Comparison of ENCODE assay signal across 28 mouse cellular contexts in the genomic region with DNA sequence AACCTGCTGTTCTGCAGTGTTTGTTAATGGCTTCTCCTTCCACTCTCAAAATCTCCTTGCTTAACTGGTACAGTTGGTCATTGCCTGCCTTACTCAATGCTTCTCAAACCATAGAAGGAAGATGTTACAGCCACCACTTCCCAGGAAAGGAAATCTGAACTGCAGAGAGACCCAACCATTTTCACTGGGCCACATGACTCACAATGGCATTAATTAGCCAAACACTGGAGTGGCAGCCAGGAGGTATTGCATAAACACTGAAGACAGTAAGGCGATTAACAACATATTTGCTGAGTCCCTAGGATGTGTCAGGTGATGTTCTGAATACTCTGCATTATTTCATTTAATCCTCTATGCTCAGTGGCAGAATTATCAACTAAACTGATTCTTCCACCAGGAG. TPM values are rescaled to one million over a fixed set of nuclear protein-coding genes. Genes with fewer than 3 reads are reported as not detected.
DNase-seq lines count a peak whose midpoint lies in the region; ATAC-seq lines count a peak whose summit lies in the region.
"Had no signal": no experiment of that assay in that cellular context is flagged by ENCODE, and none has a peak within 500 bp of the region (broad histone marks: within the 10 kb centered on the region; RNA-seq: fewer than 3 reads in every experiment).

No protein-coding gene starts in this region.

- ATAC-seq in neural tube, embryonic 14.5 days (ENCODE audit: low read depth) = no peak
- ATAC-seq in midbrain, embryonic 13.5 days = 0 out of 2 replicates have a peak, but pooled peaks have one; percentile 17
- ATAC-seq: intestine, postnatal 0 days; liver, postnatal 0 days; lung, postnatal 0 days had no signal

- H3K4me2 ChIP-seq in neural tube, embryonic 14.5 days (ENCODE audit: low read depth, low read length) = no peak overlapping the region
- no peak overlapping the region for H3K4me2 ChIP-seq in midbrain, embryonic 13.5 days (replicated peaks)
- H3K4me2 ChIP-seq: heart, embryonic 11.5 days; liver, embryonic 11.5 days had no signal

- no peak overlapping the region for H3K4me3 ChIP-seq in neural tube, embryonic 14.5 days (ENCODE audit: low read depth, low read length)
- no peak overlapping the region for H3K4me3 ChIP-seq in midbrain, embryonic 13.5 days (replicated peaks)

- no peaks in the 10 kb centered on the region for H3K27me3 ChIP-seq in neural tube, embryonic 14.5 days (ENCODE audit: control insufficient read depth, insufficient read depth, low read length)
- H3K27me3 ChIP-seq in midbrain, embryonic 13.5 days = no peaks in the 10 kb centered on the region

- H3K27ac ChIP-seq in neural tube, embryonic 14.5 days (ENCODE audit: low read depth, low read length) = 0 out of 2 replicates have a peak overlapping the region, but pooled peaks have one; percentile 24
- H3K27ac ChIP-seq in midbrain, embryonic 13.5 days = peak overlapping the region; percentile 57; the same call in 1 of the 2 replicates
- H3K27ac ChIP-seq: macrophage had no signal

- no peak overlapping the region for H3K9ac ChIP-seq in neural tube, embryonic 14.5 days (replicated peaks; ENCODE audit: low read depth, low read length)
- H3K9ac ChIP-seq in midbrain, embryonic 13.5 days (replicated peaks) = no peak overlapping the region
- H3K9ac ChIP-seq: liver, postnatal 0 days had no signal

- DNase-seq in neural tube, embryonic 10.5 days (ENCODE audit: extremely low spot score, low spot score) = no peak
- peak; percentile 8 for DNase-seq in fat pad, adult 2 months (ENCODE audit: extremely low read depth, low read depth, low spot score)
- DNase-seq in c-Kit-positive CD71-positive TER-119-positive erythroid progenitor cells, embryonic 14.5 days (ENCODE audit: low spot score) = no peak
- no peak for DNase-seq in adrenal gland, postnatal 4 days (ENCODE audit: low spot score in 2 of 2)
- no peak for DNase-seq in testis, postnatal 10 days (ENCODE audit: low spot score)
- DNase-seq: adrenal gland, postnatal 25 days; cerebellum, adult 11-12 months; cerebellum, postnatal 10 days; heart, adult 11 months; kidney, postnatal 36 days; layer of hippocampus, postnatal 36 days; liver, postnatal 0 days; right cerebral cortex, postnatal 14 days; spleen, adult 18-20 months; thymus, postnatal 36 days had no signal

- 0 out of 2 replicates have a peak, but pooled peaks cover 3% of the 10 kb centered on the region for H3K4me1 ChIP-seq in neural tube, embryonic 14.5 days (ENCODE audit: control insufficient read depth, insufficient read depth, low read length)
- peaks cover 14% of the 10 kb centered on the region for H3K4me1 ChIP-seq in midbrain, embryonic 13.5 days (replicated peaks)

- H3K9me3 ChIP-seq in neural tube, embryonic 14.5 days (ENCODE audit: control insufficient read depth, low read length) = no peaks in the 10 kb centered on the region
- H3K9me3 ChIP-seq in midbrain, embryonic 13.5 days = no peaks in the 10 kb centered on the region

- H3K36me3 ChIP-seq in neural tube, embryonic 14.5 days (ENCODE audit: control insufficient read depth, insufficient read depth, low read length) = no peaks in the 10 kb centered on the region
- H3K36me3 ChIP-seq in midbrain, embryonic 13.5 days = no peaks in the 10 kb centered on the region

- WGBS in neural tube, embryonic 14.5 days = 77% methylated on average over 1 of the region's 1 CpGs
- WGBS in midbrain, embryonic 13.5 days = 77% methylated on average over 1 of the region's 1 CpGs

RNA-seq across cellular contexts. Expression of a gene that starts 13.9 kb away (rescaled TPM):
- 0.11 TPM in 1 of 2 replicates, not detected in the other for polyA plus RNA-seq in neural tube, embryonic 14.5 days (2014; fragmentation: Nextera tagmentation; extraction: Ambion mirVana)
- polyA plus RNA-seq in midbrain, embryonic 13.5 days (2015; fragmentation: Nextera tagmentation; extraction: Ambion mirVana) = 0.05 and 0.15 TPM in 2 replicates
- not detected for total RNA-seq in adrenal gland, postnatal 4 days (2021)
- total RNA-seq: adrenal gland, postnatal 25 days; gastrocnemius, adult 18-20 months had no signal
- polyA plus RNA-seq: embryonic facial prominence, embryonic 11.5 days; forebrain, embryonic 11.5 days; heart, embryonic 11.5 days; heart, postnatal 0 days; intestine, postnatal 0 days; kidney, embryonic 14.5 days; limb, embryonic 11.5 days; liver, embryonic 11.5 days; liver, postnatal 0 days; lung, postnatal 0 days; macrophage had no signal

RNA-seq across cellular contexts. Expression of a gene that starts 53.1 kb away (rescaled TPM):
- polyA plus RNA-seq in neural tube, embryonic 14.5 days (2014; fragmentation: Nextera tagmentation; extraction: Ambion mirVana) = 299 and 315 TPM in 2 replicates
- polyA plus RNA-seq in midbrain, embryonic 13.5 days (2015; fragmentation: Nextera tagmentation; extraction: Ambion mirVana) = 424 and 459 TPM in 2 replicates
- total RNA-seq in adrenal gland, postnatal 4 days (2021) = 100 to 1,000 TPM; 231 to 233 TPM
